Mouse (Mus musculus) lung, postnatal 25 days (tissue): ENCODE data around the gene Xirp1.
"Not testable (repeated sequence)": the region's sequence is repeated elsewhere in the genome, so short reads cannot be mapped to it uniquely, and the experiment has no call there.

Experiments
- DNase-seq: peaks from one replicate; pipeline ENCODE4 v3.0.0; 2022; ENCODE audit warnings: low spot score

Gene Xirp1

DNA sequence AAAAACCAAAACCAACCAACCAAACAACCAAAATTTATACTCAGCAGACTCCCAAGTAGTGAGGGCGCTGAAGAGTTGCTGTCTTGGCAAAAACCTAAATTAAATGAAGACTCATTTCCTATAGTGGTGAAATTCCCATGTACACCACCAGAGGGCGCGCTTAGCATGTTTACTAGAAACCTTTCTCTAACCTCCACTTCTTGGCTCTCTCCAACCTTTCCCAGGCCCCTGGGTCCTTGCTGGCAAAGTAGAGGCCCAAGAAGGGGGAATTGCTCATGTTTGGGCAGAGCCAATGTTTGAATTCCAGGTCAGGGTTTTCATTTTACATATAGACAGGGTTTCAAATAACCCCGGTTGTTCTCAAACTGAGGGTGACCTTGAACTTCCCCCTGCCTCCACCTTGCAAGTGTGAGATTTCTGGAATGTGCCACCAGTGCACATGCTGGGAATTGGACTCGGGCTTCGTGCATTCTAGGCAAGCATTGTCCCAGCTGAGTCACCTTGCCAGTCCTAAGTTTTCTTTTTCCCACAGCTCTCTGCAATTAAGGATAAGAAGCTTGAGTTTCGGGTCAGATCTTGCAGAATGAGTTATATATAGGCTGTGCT is 3.0 kb downstream of the Xirp1 start:
- DNase-seq: peak; percentile 67

DNA sequence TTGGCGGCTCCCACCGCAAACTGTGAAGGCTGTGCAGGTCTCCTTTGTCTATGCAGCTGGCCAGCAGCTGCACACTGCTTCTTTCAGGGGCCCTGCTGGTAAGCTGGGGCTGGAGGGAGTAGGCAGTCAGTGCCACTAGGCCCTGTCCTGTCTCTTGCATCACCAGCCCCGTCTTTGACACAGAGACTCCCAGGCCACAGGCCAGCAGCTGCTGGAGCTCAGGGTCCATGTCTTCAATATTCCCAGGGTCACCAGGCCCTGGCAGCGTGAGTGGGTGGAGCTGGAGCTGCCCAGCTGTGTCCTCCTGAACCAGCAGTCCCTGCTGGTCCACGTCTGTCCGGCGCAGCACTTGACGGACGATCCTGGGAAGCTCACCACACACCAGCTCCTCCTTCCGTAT is 6.4 kb downstream of the Xirp1 start:
- DNase-seq: no peak

DNA sequence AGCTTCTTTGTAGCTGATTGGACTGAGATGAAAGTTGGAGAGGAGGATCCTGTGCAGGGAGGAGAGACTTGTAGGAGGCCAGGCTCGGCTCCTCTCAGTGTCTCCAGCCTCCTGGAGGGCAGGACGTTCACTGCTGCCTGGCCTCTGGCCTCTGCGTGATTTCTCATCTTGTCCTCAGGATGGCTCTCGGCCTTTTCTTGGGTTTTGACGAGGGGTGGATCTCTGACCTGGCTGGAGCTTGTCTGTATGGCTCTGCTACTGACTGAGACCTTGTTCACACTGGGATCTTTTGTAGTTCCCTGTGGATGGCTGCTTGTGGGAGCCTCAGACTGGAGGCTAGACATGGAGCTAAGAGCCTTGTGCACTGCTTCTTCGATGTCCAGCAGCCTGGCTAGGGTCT is 8.6 kb downstream of the Xirp1 start:
- DNase-seq: no peak

DNA sequence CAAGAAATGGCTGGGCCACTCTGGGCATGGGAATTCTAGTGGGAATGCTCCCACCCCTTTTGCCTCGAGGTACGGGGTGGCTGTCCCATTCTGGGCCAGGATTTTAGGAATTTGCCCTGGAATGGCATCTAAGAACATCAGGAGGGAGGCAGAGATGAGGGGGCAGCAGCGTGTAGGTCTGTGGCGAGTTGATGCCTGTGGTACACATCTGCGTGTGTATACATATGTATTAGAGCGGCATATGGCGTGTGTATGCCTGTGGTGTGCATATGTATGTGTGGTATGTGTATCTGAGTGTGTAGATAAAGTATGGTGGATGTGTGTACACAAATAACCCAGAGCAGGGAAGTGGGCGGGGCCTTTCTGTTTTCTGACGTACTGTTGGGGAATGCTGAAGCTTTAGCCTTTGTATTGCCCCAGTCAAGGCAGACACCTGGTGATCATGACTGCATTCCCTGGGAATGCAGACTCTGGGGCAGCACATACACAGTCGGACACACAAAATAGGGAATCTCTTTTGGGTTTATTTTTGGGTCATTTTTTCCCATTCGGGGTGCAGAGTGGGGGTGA is 10.1 kb downstream of the Xirp1 start:
- no peak for DNase-seq

DNA sequence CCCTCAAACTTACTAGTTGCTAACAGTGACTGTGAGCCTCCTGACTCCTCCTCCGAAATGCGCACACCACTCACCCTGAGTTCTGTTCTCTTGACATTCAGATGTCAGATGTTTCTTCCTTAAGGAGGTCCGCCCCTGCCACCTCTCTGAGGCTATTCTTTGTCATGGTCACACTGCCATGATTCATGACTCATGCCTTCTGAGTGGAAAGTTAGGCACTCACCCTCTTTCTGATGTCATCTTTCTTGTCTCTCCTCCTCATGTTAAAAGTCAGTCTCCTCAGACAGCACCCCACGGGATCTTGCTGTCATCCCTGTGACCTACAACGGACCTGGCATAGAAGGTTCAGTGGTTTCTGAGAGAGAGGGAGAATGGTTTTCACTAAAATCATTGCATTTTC is 10.6 kb downstream of the Xirp1 start:
- no peak for DNase-seq

DNA sequence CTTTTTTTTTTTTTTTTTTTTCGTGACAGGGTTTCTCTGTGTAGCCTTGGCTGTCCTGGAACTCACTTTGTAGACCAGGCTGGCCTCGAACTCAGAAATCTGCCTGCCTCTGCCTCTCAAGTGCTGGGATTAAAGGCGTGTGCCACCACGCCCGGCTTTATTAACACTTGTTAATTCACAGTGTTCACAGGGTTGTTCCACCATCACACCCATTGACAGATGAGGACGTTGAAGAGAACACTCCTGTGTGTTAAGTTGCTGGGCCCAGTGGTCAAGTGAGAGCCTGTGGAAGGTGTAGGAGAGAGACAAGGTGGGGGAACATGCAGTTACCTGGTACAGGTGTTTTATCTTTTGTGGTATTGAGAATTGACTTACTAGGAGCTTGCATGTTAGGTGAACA is 11.2 kb downstream of the Xirp1 start:
- not testable (repeated sequence) for DNase-seq

DNA sequence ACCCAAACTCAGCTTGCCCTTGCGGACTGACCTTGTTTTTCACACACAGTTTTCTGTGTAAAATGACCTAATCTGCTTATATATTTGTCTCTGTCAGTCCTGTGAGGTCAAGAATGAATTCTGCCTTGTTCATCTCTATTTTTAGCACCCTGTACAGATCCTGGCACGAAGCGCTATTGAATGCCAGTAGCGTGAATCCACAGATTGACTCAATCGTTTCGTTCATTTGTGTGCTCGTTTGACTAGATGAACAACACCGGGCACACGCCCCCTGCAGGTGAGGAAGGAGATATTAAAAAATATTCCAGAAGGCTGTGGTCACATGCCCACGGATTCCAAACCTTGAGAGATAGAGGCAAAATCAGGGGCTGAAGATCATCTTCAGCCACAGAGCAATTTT is 11.9 kb downstream of the Xirp1 start:
- peak; percentile 86 for DNase-seq

DNA sequence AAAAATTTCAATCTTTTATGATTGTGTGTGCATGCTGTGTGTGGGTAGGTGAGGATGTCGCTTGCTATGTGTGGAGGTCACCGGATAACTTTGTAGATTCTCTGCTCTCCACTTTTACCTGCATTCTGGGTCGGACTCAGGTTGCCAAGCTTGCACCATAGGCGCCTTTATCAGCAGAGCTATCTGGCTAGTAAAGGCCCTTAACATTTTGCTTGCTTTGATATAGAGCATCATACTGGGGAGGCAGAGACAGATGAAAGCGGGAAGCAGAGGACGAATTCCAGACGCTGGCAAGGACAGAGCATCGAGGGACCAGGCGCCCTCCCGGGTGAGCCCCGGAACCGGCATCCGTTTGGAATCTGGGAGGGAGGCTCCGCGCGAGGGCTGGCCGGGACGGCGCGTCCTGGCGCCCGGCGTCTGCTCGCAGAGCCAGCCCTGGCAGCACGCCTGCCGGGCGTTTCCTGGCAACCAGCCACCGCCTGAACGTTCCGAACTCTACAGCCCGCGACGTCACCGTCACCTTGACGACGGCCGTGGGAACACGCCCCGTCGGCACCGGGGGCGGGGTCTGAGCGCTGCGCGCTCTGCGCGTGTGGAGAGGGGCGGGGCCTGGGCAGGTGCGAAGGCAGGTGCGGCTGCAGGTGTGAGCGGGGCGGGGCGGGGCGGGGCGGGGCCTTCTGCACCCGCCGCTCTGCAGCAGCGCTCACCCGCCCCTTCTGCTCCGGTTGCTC is 12.5 kb downstream of the Xirp1 start:
- DNase-seq: peak; percentile 98

DNA sequence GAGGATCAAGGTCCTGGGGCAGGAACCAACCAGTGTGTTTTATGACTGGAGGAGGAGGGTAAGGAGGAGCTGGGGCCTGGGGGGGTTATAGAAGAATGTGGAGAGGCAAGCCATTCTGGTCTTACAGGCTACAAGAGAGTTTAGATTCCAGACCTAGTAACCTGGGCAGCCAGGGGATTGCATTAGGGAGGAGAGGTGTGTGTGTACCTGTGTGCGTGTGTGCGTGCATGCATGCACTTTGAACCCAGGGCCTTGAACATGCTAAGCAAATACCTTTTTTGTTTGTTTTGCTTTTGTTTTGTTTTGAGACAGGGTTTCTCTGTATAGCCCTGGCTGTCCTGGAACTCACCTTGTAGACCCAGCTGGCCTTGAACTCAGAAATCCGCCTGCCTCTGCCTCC is 13.5 kb downstream of the Xirp1 start:
- DNase-seq: no peak

DNA sequence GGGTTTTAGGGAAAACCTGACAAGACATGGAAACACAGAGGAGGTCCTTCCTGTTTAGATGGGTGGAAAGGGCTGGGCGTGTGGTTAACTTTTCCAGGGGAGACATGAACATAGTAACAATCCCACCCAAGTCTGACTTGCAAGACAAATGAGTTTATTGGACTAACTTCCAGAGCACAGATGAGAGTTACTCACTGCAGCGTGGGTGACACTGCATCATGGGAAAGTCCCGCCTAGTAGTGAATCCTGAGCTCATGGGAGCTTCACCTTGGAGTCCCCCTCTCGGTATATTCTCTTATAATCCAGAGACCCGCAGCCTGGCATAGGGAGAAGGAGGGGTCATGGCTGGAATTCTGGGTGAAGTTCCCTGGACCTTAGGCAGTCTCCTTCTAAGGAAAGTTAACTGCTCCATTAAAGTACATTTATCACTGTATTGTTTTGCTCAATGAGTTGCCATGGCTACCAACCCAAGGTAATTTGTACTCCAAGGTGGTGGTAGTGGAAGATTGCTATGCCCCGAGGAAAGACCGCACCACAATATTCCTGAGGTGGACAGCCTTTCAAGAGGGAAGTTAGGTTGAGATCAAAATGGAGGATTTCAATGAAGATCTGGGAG is 14.1 kb downstream of the Xirp1 start:
- no peak for DNase-seq

DNA sequence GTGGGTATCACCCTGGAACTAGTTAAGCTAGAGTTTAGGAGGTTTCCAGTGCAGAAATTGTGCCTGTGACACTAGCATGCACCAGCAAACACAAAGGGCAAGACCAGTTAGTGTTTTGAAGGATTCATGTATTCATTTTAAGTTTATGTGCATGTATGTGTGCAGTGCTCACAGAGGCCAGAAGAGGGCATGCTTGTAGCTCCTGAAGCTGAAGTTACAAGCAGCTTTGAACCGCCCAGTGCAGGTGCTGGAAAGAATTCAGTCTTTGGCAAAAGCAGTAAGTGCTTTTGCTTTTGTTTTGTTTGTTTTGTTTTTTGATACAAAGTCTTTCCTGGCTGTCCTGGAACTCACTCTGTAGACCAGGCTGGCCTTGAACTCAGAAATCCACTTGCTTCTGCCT is 15.6 kb downstream of the Xirp1 start:
- DNase-seq: no peak

DNA sequence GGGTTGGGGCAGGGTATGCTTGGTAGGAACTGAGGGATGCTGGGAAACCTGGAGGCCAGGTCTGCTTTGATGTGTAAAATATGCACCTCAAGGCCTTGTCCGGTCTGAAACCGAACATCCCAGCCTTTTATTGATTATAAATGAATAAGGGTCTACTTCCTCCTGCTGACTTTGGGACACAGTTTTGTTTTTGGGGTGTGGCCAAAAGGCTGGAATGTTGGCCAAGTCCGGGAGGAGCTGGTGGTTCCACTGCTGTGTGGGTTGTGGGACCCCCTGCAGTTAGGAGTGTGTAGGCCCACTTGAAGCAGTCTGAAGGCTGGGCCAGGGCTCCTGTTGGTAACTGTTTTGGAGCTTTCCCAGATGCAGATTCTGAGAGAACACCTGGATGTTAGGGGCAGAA is 17.5 kb downstream of the Xirp1 start:
- DNase-seq: no peak

DNA sequence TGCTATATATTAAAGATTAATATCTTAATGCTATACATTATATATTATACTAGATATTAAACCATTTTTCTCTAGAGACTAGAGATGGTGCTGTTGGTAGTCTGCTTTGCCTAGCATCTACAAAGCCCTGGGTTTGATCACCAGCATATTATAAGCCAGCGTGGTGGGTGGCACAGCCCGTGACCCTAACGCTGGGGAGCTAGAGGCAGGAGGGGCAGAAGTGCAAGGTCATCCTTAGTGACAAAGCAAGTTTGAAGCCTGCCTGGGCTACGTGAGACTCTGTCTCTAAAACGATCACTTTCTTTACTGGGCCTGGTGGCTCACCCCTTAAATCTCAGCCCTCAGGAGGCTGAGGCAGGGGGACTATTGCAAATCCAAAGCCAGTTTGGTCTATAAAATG is 20.5 kb downstream of the Xirp1 start:
- no peak for DNase-seq

DNA sequence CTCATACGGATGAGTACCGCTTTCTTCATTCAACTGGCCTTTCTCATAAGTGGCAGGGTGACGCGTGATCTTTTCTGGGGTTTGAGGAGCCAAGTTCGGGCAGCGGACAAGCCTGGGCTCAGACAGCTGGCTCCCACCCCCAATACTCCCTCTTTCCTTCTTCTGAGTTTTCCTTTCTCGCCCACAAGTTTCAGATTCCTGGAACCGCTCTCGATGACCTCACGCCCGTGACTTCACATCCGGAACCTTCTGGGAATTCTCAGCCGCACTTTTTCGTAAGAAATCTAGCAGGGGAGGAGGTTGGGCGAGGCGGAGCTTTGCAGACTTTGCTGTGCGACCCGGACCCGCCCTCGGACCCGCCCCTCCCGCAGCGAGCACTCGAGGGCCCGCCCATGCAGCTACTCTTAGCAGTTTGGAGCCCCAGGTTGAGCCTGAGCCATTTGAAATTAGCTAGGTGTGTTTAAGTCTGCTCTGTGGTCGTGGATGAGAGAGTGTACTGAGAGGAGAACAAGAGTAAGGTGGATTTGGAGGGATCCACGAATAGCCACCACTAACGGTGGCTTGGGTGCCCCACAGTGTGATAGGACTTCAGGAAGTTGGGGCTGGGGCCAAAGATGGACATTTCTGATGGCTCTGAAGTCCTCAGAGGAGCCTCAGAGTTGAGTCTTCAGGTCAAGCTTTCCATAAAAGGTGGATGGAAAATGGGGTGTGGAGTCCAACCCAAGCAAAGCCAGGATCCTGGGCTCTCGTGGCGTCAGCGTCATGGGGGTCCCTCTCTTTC is 21.3 kb downstream of the Xirp1 start:
- peak; percentile 97 for DNase-seq

DNA sequence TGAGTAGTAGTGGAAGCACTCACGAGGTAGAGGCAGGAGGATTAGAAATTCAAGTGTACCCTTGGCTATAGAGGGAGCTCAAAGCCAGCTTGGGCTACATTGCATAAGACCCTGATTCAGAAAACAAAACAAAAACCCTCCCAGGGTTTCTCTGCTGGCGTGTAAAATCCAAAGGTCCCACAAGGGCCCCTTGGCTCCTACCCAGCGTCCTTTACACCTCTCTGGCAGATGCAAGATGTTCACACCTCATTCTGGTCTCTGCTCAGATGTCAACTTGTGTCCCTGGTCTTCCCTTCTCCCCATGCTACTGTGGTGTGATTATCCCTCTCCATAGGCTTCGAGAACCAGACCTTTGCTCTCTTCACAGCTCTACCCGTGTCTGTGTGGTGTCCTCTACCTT is 22.6 kb downstream of the Xirp1 start:
- no peak for DNase-seq

DNA sequence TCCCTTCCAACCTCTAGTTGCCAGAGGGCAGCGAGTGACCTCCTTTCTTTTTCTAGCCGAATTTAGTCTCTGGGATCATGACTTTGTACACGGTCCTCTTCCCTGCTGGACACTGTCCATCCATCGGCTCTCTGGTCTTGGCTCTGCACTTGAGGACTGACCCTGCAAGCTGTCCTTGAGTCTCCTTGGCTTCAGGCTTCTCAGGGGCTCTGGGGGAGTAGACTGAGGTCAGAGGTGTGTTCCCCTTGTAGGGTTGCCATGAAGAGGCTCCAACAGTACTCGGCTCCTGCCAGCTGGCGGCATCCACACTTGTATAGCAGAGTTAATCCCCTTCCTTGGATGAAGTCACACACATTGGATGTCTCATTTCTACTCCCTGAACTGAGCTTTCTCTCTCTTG is 23.8 kb downstream of the Xirp1 start:
- DNase-seq: no peak

DNA sequence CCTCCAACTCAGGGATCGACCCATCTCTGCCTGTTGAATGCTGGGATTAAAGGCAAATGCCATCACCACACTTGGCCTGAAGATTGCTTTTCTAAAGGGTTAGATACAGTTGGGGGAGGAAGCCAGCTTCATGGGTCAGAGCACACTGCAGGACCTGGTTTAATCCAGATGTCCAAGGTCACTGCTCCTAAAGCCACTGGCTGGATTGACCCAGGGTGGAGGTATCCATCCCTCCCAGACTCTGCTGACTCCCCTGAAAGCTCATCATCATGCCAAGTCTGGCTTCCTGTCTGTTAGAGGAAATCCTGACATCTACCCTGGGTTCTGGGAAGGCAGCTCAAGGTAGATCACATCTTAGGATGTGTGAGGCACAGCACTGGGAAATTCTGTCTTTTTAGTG is 24.6 kb downstream of the Xirp1 start:
- no peak for DNase-seq

DNA sequence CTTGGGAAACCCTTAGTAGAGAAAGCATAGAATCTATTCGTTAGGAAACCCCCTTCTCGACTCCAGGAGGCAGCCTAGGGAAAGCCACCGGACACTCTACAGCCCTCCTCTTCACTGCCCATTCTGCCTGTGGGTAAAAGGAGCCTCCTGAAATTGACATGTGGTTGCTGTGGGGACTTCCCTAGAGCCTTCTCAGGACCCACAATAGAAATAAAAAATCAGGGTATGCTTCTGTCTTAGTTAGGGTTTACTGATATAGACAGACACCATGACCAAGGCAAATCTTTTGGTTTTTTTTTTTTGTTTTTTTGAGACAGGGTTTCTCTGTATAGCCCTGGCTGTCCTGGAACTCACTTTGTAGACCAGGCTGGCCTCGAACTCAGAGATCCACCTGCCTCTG is 27.3 kb downstream of the Xirp1 start:
- DNase-seq: no peak

DNA sequence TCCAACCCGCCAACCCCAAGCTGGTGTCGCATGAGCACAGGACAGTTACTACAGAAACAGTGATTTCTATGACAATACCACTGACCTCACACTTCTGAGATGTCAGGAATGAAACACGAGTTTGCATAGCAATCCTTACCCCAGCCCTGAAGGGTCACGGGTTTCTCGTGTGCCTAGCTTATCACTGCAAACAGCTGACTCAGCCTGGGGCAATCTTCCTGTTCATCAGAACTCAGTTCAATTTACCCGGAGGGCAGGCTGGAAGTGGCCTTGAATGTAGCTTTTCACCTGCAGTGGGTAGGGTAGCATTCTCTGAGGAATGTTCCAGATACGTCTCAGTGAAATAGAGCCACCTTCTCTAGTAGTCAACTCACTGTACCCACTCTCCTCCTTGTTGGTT is 29.2 kb downstream of the Xirp1 start:
- DNase-seq: no peak

DNA sequence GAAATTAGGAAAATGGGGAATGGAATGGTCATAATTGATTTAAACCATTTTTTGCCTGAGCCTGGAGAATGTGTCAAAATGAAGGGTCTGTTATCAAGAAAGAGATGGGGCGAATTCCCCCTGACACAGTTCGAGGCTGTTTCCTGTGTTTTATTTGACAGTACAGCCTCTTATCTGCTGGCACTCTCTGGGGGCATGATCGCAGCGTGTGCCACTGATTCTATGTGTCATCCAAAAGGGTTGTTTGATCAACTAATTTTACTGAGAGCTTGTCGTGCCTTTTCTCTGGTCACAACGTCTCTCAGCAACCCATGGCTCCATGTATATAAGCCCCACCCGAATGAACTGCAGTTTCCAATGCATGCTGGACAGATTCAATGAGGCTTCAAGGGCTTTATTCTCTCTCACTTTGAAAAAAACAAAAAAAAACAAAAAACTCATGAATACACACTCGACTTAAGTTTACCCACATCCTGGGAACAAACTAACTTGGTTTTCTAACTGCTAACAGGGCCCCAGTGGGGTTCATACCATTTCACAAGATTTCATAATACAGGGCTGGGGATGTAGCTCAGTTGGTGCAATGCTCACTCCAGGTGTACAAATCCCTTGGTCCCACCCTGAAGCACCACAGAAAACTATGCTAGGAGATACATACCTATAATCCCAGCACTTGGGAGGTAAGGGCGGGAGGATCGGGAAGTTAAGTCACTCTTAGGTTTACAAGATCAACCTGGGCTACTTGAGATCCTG is 30.1 kb downstream of the Xirp1 start:
- no peak for DNase-seq

DNA sequence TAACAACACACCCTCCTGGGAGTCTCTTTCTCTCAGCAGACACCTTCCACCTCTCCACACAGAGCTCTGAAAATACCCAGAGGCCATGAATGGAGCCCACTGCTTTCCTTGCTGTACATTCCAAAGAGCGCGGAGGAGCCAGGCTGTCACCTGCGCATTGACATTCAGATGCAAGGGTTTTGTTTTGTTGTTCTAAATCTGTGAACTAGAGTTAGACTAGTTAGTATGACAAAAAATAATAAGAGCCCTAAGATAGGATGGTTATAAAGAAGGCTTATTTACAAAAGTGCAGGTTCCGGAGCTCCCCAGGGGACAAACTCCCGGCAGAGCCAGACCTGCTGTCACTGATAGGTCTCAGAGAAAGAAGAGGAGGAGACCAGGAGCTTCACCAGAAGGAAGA is 32.1 kb downstream of the Xirp1 start:
- DNase-seq: no peak

DNA sequence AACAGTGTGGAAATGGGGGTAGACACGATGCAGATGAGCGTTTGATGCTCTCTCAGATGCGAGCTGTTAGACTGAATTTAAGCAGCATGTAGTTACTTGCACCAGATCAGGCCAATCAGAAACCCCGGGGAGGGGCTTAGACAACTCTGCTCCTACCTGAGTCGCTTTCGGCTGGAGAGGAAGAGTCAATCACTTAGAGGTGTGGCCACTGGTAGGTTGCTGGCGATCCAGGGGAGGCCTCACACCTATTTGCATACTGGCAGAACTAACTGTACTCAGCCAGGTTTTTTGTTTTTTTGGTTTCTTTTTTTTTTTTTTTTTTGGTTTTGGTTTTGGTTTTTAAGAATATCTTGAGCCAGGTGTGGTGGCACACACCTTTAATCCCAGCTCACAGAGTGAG is 35.1 kb downstream of the Xirp1 start:
- DNase-seq: no peak
